Mouse (Mus musculus): ENCODE results near the gene Nkapl. TPM values are rescaled to one million over a fixed set of nuclear protein-coding genes. Genes with fewer than 3 reads are reported as not detected.
A peak's percentile ranks its signal among the peaks of the same experiment; 100 is the strongest.
"Not testable (repeated sequence)": the region's sequence is repeated elsewhere in the genome, so short reads cannot be mapped to it uniquely, and the experiment has no call there.

Nkapl gene
- 0.49 TPM in 1 of 2 replicates, not detected in the other for total RNA-seq (2017)

DNA sequence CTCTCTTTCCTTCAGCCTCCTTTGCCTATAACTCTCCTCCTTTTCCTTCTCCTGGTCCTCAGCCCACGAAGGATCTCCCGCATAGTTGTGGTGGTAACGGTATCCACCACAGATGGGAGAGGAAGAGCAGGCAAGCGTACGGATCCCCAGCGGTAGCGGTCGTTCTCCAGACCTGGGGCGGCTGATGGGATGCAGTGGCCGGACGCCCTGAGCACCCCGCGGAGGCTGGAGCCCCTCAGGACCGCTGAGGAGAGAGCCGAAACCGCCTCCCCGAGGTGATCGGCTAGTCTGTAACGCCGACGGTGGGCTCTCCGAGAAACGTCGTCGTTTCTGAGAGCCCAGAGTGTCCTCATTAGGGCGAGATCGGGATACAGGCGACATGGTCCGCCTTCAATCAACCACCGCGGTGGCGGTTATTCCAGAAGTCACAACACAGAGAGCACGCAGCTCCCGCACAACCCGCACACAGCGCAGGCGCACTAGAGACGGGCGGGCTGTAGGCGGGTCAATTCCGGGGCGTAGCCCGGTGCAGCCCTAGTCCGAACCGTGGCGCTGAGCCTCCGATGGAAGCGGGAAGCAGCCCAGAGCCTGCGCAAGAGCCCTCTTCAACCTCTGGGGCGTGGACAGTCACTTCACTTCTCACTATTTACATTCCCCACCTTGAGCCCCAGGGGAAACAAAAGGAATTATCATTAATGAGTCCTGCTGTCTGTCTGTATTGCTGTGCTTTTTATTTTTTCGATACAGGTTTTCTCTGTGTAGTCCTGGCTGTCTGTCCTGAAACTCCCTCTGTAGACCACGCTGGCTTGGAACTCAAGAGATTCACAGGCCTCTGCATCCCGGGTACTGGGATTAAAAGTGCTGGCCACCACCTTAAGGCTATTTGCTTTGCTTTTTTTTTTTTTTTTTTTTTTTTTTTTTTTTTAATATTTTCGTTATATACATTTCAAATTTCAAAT lies at the start of gene Nkapl:
Nkapl (minus strand) TSS at position 449 of the 959 bp plus-strand sequence.
- peak; percentile 79 for ATAC-seq (ENCODE audit: extremely low read depth, insufficient number of reproducible peaks, low FRiP score, poor library complexity, severe bottlenecking)

DNA sequence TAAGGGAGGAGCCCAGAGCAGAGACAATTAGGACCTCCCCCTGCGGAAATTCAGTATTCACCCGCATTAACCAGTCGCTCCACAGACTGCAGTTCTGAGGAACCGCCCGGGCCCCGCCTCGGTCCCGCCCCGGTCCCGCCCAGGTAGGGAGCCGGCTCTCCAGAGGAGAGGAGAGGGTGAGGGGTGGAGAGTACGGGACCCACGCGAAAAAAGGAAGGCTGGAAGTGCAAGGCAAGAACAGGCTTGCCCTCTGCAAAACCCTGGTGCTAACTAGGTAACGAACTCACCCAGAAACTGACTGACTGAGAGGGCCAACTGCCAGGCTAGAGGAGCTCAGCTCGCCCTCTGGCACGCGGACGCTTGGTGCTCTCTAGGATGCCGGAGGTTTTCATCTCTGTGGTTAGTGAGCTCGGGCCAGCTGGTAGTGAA lies 37.9 kb upstream of the Nkapl start:
- peak; percentile 82 for ATAC-seq (ENCODE audit: extremely low read depth, insufficient number of reproducible peaks, low FRiP score, poor library complexity, severe bottlenecking)

DNA sequence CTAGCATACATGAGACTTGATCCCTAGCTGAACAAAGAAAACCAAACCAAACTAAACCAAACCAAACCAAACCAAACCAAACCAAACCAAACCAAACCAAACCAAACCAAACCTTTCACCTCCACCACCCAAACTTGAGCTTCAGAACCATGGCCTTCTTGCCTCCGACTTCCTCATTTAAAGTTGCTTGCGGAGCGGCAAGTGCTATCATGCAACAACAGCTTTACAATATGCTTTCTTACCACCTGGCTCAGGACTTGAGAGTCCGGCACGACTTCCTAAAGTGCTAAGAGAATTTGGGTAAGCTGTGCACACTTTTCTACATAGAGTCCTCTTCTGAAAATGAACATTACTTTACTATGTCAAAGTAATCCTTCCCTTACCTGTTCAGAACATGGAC lies 34.0 kb upstream of the Nkapl start:
- ATAC-seq (ENCODE audit: extremely low read depth, insufficient number of reproducible peaks, low FRiP score, poor library complexity, severe bottlenecking): no peak

DNA sequence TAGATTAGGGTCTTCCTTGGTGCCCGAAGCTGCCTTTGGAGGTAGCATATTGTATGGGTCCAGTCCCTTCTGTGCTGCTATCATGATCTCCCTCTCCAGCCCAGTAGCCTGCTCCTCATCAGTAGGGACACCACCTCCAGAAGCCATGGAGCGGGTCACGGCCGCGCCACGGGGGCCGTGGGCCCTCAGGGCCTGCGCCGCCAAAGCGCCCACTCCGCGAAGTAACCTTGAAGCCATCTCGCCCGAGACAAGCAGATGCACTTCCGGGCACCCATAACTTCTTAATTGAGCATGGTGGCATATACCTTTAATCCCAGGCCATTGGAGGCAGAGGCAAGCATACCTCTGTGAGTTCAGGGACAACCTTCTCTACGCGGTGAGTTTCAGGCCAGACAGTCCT lies 32.9 kb upstream of the Nkapl start, which contains the start of gene Gm11273:
Gm11273 (minus strand) TSS at position 237 of the 400 bp plus-strand sequence.
- ATAC-seq (ENCODE audit: extremely low read depth, insufficient number of reproducible peaks, low FRiP score, poor library complexity, severe bottlenecking): peak; percentile 41; the same call in 1 of the 2 replicates

DNA sequence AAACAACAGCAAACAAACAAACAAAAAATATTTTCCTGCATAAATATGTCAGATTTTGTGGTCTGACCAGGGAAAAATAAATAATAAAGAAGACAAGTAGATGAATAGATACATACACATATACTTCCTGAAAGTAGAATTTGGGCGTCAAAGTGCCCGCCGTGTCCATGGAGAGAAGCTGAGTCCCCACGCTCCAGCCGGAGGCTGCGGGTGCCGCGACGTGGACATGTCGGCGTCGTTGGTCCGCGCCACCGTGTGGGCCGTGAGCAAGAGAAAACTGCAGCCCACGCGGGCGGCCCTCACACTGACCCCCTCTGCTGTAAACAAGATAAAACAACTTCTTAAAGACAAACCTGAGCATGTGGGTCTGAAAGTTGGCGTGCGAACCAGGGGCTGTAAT lies 26.8 kb upstream of the Nkapl start, which contains the start of gene AK157302:
AK157302 (plus strand) TSS at position 144 of the 400 bp plus-strand sequence.
- ATAC-seq (ENCODE audit: extremely low read depth, insufficient number of reproducible peaks, low FRiP score, poor library complexity, severe bottlenecking): no peak

DNA sequence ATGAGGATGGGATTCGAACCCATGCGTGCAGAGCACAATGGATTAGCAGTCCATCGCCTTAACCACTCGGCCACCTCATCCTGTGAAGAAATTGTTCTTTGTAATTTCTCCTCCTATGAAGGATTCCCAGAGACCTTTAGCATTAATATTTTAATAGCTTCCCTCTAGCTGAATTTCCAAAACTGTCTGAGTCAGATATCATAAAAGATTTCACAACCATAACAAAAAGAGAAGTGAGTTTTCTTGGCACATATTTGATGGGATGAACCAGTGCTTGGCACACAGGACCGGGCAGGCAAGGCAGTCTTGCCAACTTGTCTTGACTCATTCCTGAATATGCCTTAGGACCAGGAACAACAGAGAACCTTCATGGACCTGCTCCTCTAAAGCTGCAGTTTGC lies 24.5 kb upstream of the Nkapl start:
- ATAC-seq (ENCODE audit: extremely low read depth, insufficient number of reproducible peaks, low FRiP score, poor library complexity, severe bottlenecking): no peak

GRCm38 (mm10) chr13:21486881-21487280 lies 18.6 kb upstream of the Nkapl start:
- no peak for ATAC-seq (ENCODE audit: extremely low read depth, insufficient number of reproducible peaks, low FRiP score, poor library complexity, severe bottlenecking)

DNA sequence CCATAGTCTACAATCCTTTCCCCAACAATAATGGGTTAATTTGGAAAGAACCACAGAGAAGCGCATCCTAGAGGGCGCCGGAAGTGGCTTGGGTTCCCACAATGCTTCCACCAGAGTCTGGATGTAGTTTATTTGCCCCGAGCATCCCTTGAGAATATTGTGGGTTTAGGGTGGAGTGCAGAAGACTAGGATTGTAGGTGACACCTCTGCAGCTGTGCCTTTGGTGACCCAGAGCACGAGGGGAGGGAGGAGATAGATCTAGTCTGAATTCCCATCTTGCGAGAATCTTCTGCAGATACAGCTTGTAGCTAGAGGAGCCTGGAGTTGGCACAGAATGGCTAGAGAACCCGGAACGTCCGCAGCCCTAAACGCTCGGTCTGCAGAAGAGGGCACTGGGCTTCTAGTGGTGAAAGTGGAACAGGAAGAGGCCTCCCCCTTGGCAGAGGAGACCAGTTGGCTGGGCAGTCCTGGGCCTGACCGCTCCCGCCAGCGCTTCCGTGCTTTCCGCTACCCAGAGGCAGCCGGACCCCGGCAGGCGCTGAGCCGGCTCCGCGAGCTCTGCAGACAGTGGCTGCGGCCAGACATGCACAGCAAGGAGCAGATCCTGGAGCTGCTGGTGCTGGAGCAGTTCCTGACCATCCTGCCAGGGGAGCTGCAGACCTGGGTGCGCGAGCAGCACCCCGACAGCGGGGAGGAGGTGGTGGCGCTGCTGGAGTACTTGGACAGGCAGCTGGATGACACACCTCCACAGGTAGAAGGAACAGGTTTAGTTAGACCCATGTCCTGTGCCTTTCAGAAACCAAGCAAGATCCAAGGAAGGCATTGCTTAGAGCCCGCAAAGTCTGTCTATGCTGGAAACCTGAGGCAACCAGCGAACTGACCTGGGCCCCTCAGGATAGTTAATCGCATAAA lies 10.7 kb upstream of the Nkapl start, which contains the start of the genes Zkscan4 and Gm10065:
Zkscan4 (plus strand) TSS at position 149 of the 912 bp plus-strand sequence.
Gm10065 (minus strand) TSS at position 683 of the 912 bp plus-strand sequence.
- ATAC-seq (ENCODE audit: extremely low read depth, insufficient number of reproducible peaks, low FRiP score, poor library complexity, severe bottlenecking): not testable (repeated sequence)

GRCm38 (mm10) chr13:21472427-21472826 lies 4.1 kb upstream of the Nkapl start:
- no peak for ATAC-seq (ENCODE audit: extremely low read depth, insufficient number of reproducible peaks, low FRiP score, poor library complexity, severe bottlenecking)

DNA sequence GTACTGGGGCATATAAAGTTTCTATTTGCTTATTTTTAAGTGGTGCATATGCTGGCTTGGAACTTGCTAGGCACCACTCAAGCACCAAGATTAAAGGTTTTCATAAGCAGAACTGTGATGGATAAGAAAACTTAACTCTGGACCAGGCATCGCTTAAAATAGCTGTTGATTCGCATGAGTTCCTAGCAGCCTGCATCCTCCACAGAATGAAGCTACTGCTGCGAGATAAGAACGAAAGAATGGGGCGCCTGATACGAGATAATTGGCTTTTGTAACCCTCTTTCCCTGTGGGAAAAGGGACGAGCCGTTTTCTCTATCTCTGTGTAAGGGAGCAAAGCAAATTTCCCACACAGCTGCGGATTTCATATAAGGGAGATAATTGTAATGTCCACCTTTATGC lies 788 bp upstream of the Nkapl start:
- no peak for ATAC-seq (ENCODE audit: extremely low read depth, insufficient number of reproducible peaks, low FRiP score, poor library complexity, severe bottlenecking)

- ATAC-seq (ENCODE audit: extremely low read depth, insufficient number of reproducible peaks, low FRiP score, poor library complexity, severe bottlenecking): no peak
These were observed 973 bp downstream of the Nkapl start for GRCm38 (mm10) chr13:21467336-21467735.

DNA sequence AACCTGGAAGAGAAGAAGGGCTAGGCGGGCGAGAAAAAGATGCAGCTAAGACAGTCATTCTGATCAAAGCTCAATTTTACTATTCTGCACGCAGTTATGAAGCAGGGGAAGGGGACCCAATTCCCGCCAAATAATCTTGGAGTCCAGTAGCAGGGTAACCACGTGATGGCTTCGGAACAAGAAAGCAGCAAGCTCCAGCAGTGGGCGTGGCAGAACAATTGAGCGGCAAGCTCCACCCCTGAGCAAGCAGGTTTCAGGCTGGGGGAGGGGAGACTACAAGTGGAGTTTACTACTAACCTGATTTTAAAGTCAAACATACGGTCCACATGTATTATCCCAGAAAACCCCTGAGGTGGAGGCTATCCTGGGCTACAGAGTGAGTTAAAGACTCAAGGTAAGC lies 5.8 kb downstream of the Nkapl start:
- not testable (repeated sequence) for ATAC-seq (ENCODE audit: extremely low read depth, insufficient number of reproducible peaks, low FRiP score, poor library complexity, severe bottlenecking)

DNA sequence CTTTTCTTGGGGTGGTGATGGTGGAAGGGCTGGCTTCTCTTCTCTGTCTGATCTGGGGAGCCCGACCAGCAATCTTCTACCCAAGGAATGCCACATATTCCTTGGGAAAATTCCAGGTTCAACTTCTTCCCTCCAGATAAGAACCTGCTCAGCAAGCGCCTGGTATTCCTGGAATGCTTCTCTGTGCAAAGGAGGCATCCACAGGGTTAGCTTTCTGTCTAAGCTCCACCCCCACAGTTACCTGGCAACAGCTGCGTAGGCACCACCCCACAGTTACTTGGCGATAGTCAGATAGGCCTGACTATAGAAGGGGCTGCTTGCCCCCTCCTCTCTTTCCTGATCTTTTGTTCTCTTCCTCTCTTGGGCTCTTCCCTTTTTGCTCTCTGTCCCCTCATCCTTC lies 12.0 kb downstream of the Nkapl start:
- no peak for ATAC-seq (ENCODE audit: extremely low read depth, insufficient number of reproducible peaks, low FRiP score, poor library complexity, severe bottlenecking)

DNA sequence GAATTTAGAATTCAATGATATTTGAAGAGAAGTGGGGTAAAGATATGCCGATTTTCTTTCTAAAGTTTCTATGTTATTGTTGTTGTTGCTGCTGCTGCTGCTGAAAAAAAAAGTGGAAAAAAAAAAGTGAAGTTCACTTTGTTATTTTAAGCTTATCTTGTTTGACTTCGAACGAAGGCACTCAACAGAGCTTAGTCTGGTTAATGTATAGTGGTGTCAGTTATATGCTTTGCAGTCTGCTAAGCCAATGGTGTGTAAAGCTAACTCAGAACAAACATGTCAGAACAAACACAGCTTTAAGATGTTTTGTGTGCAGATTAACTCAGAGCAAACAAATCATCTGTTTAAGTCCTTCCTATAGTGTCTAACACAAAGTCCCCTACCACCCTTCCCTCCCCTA lies 14.2 kb downstream of the Nkapl start:
- ATAC-seq (ENCODE audit: extremely low read depth, insufficient number of reproducible peaks, low FRiP score, poor library complexity, severe bottlenecking): no peak

DNA sequence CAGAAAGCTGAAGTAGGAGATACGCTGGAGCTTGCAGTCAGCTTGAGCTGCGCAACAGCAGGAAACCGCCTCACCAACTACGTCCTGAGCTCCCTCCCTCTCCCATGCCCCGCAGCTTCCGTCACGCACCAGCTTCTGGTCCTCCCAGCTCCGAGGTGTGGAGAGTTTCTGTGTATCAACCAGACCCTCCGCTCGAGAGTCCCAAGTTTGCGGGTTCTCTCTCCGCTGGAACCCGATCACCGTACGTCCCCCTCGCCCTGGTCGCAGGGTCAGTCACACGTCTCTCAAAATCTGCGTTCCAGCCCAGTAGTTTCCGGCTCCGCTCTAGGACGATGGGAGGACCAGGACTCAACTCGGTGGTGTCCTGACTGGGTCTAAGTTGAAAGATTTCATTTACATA lies 14.9 kb downstream of the Nkapl start, which contains the start of gene Zscan26:
Zscan26 (minus strand) TSS at position 282 of the 400 bp plus-strand sequence.
- ATAC-seq (ENCODE audit: extremely low read depth, insufficient number of reproducible peaks, low FRiP score, poor library complexity, severe bottlenecking): peak; percentile 84

DNA sequence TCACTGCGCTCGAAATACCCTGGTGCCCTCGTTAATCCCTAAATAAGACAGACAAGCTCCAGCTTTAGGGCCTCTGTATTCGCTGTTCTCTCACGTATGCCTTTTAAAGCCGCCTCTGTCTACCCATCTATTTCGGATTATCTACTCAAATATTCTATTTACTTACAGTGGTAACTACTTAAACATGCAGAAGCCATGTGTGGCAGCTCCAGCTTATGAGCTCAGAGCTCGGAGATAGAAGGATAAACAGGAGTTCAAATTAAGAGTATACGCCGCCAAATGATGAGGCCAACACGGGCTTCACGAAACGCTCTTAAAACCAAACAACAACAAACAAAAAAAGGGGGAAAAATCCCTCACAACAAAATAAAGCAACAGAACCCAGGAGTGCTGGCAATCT lies 15.3 kb downstream of the Nkapl start:
- no peak for ATAC-seq (ENCODE audit: extremely low read depth, insufficient number of reproducible peaks, low FRiP score, poor library complexity, severe bottlenecking)

DNA sequence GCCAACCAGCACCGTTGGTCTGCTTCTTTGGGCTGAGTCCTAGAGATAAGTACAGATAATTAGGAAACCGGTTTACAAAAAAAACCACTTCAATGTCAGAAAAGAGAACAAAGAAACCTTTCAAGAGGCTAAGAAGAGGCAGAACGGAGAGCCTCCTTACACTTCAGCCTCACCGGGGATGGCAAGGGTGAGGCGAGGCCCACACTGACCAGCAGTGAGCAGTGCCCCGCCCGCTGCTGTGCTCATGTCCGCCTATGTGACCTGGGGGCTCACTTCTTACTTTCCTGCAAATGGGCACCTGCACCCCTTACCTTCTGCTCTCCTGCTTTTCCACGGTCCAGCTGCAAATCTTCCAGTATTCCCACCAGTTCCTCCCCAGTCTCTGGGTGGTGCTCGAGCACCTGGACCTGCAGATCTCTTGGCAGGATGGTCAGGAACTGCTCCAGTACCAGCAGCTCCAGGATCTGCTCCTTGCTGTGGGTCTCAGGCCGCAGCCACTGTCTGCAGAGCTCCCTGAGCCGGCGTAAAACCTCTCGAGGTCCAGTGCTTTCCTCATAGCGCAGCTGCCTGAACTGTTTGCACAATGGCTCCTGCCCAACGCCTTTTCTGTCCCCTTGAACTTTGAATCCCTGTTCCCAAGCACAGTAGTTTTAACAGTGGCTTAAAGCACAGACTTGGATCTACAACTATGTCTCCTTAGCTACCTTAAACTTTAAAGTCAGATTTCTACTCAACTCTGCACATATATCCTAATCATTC lies 20.3 kb downstream of the Nkapl start:
- ATAC-seq (ENCODE audit: extremely low read depth, insufficient number of reproducible peaks, low FRiP score, poor library complexity, severe bottlenecking): no peak

DNA sequence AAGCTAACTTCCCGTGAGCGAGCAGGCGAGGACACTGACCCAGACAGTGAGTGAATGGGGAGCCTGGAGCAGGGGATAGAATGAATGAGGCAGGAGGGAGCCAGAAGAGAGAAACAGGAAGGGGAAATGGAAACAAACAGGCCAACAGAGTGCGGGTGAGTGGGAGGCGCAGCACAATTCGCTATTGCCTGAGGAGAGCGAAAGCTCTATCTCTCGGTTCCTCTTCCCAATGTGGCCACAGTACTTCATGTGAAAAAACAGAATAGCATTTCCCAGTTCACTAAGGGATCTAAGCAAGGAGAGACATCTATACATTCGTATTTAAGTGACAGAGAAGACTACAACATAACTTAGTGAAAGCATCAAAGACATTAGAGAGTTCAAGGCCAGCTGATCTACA lies 21.5 kb downstream of the Nkapl start:
- no peak for ATAC-seq (ENCODE audit: extremely low read depth, insufficient number of reproducible peaks, low FRiP score, poor library complexity, severe bottlenecking)
